ENCODE assay signal across 8 mouse cellular contexts in the genomic region with DNA sequence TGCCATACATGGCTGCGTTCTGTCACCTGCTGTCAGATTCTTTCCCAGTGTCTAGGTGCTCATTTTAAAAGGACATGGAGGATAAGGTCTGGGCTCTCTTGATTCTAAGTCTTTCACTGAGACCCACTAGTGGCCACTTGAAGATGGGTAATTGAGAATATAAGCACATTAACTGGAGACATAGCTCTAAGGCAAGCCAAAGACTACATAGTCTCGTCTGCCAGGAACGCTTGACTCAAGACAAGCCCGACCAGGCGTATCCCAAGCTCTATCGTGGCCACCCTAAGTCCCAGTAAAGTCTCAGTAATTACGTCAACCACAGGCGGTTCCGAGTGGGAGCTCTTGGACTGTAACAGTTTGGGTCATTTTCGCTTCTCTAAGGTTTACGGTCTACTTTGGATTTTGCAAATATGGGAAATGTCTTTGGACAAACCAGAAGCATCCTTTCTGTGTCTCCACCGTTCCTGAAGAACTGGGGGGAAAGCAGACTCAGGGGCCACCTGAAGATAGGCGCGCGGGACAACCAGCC. TPM values are rescaled to one million over a fixed set of nuclear protein-coding genes. Genes with fewer than 3 reads are reported as not detected.
DNase-seq lines count a peak whose midpoint lies in the region; ATAC-seq lines count a peak whose summit lies in the region.

No protein-coding gene starts in this region.

- peaks cover 9% of the 10 kb centered on the region for H3K27me3 ChIP-seq in erythroblast, embryonic 14.5 days (ENCODE audit: control insufficient read depth)
- H3K27me3 ChIP-seq in forebrain, embryonic 10.5 days (ENCODE audit: poor library complexity, severe bottlenecking), result peaks cover 35% of the 10 kb centered on the region
- H3K27me3 ChIP-seq in hindbrain, embryonic 16.5 days (replicated peaks; ENCODE audit: control insufficient read depth, insufficient read depth, low read length), result no peaks in the 10 kb centered on the region
- no peaks in the 10 kb centered on the region for H3K27me3 ChIP-seq in lung, embryonic 16.5 days (ENCODE audit: control insufficient read depth, insufficient read depth, low read depth, low read length)
- no peaks in the 10 kb centered on the region for H3K27me3 ChIP-seq in stomach, embryonic 16.5 days (ENCODE audit: control insufficient read depth, insufficient read depth, low read length)

- peak overlapping the region; percentile 86 for H3K27ac ChIP-seq in forebrain, embryonic 10.5 days
- H3K27ac ChIP-seq in hindbrain, embryonic 16.5 days (ENCODE audit: low read depth, low read length), result peak overlapping the region; percentile 86
- peak overlapping the region; percentile 67 for H3K27ac ChIP-seq in lung, embryonic 16.5 days (ENCODE audit: low read length)
- peak overlapping the region; percentile 89 for H3K27ac ChIP-seq in stomach, embryonic 16.5 days (ENCODE audit: low read length)

- H3K36me3 ChIP-seq in erythroblast, embryonic 14.5 days (ENCODE audit: control insufficient read depth), result no peaks in the 10 kb centered on the region
- H3K36me3 ChIP-seq in forebrain, embryonic 10.5 days (replicated peaks), result no peaks in the 10 kb centered on the region
- H3K36me3 ChIP-seq in hindbrain, embryonic 16.5 days (ENCODE audit: control insufficient read depth, insufficient read depth, low read length), result no peaks in the 10 kb centered on the region
- H3K36me3 ChIP-seq in lung, embryonic 16.5 days (ENCODE audit: control insufficient read depth, insufficient read depth, low read length), result no peaks in the 10 kb centered on the region
- H3K36me3 ChIP-seq in stomach, embryonic 16.5 days (ENCODE audit: control insufficient read depth, insufficient read depth, low read length), result no peaks in the 10 kb centered on the region

- no peak for ATAC-seq in erythroblast, adult 5-6 weeks (replicated peaks; ENCODE audit: low FRiP score, poor library complexity, severe bottlenecking)
- no peak for ATAC-seq in hindbrain, embryonic 16.5 days
- ATAC-seq in lung, embryonic 16.5 days (ENCODE audit: low read depth), result 0 out of 2 replicates have a peak, but pooled peaks have one; percentile 11
- ATAC-seq in stomach, embryonic 16.5 days (ENCODE audit: insufficient read depth, low FRiP score), result no peak

- peak overlapping the region; percentile 69 for H3K4me3 ChIP-seq in erythroblast, embryonic 14.5 days (replicated peaks)
- peak overlapping the region; percentile 68 for H3K4me3 ChIP-seq in forebrain, embryonic 10.5 days
- H3K4me3 ChIP-seq in hindbrain, embryonic 16.5 days (ENCODE audit: low read length), result peak overlapping the region; percentile 75
- H3K4me3 ChIP-seq in lung, embryonic 16.5 days (ENCODE audit: low read length), result peak overlapping the region; percentile 76
- peak overlapping the region; percentile 78 for H3K4me3 ChIP-seq in stomach, embryonic 16.5 days (replicated peaks; ENCODE audit: low read length)

- peak; percentile 22 for DNase-seq in R1 (ENCODE audit: low read depth, low spot score)
- no peak for DNase-seq in forebrain, embryonic 10.5 days (ENCODE audit: extremely low spot score, low spot score)
- DNase-seq in layer of hippocampus, adult 9-11 months, result no peak

- H3K4me1 ChIP-seq in erythroblast, embryonic 14.5 days (ENCODE audit: control insufficient read depth), result peaks cover 22% of the 10 kb centered on the region
- H3K4me1 ChIP-seq in forebrain, embryonic 10.5 days, result peaks cover 51% of the 10 kb centered on the region
- peaks cover 17% of the 10 kb centered on the region for H3K4me1 ChIP-seq in hindbrain, embryonic 16.5 days (ENCODE audit: control insufficient read depth, insufficient read depth, low read depth, low read length)
- H3K4me1 ChIP-seq in lung, embryonic 16.5 days (replicated peaks; ENCODE audit: control insufficient read depth, insufficient read depth, low read length), result peaks cover 18% of the 10 kb centered on the region
- H3K4me1 ChIP-seq in stomach, embryonic 16.5 days (ENCODE audit: control insufficient read depth, insufficient read depth, low read length), result peaks cover 31% of the 10 kb centered on the region

- H3K9me3 ChIP-seq in erythroblast, embryonic 14.5 days (ENCODE audit: control insufficient read depth, low read length), result no peaks in the 10 kb centered on the region
- H3K9me3 ChIP-seq in forebrain, embryonic 10.5 days, result no peaks in the 10 kb centered on the region
- no peaks in the 10 kb centered on the region for H3K9me3 ChIP-seq in hindbrain, embryonic 16.5 days (ENCODE audit: control insufficient read depth, low read length)
- H3K9me3 ChIP-seq in lung, embryonic 16.5 days (ENCODE audit: control insufficient read depth, low read length), result no peaks in the 10 kb centered on the region
- no peaks in the 10 kb centered on the region for H3K9me3 ChIP-seq in stomach, embryonic 16.5 days (replicated peaks; ENCODE audit: control insufficient read depth, low read length)

- H3K9ac ChIP-seq in hindbrain, embryonic 16.5 days (ENCODE audit: low read depth, low read length), result peak overlapping the region; percentile 89
- peak overlapping the region; percentile 82 for H3K9ac ChIP-seq in lung, embryonic 16.5 days (ENCODE audit: low read length)
- H3K9ac ChIP-seq in stomach, embryonic 16.5 days (ENCODE audit: low read length), result peak overlapping the region; percentile 90

- 10% methylated on average over 15 of the region's 15 CpGs for WGBS in forebrain, embryonic 10.5 days
- WGBS in hindbrain, embryonic 16.5 days, result 5% methylated on average over 15 of the region's 15 CpGs
- WGBS in lung, embryonic 16.5 days, result 4% methylated on average over 15 of the region's 15 CpGs
- WGBS in stomach, embryonic 16.5 days, result 7% methylated on average over 15 of the region's 15 CpGs

- H3K4me2 ChIP-seq in hindbrain, embryonic 16.5 days (ENCODE audit: low read length), result peak overlapping the region; percentile 69
- peak overlapping the region; percentile 79 for H3K4me2 ChIP-seq in lung, embryonic 16.5 days (ENCODE audit: low read depth, low read length)
- H3K4me2 ChIP-seq in stomach, embryonic 16.5 days (ENCODE audit: low read depth, low read length), result peak overlapping the region; percentile 65

RNA-seq across cellular contexts. Expression of gene Fam102b, which starts 0.9 kb away (rescaled TPM):
- 0.01 TPM in 1 of 2 replicates, not detected in the other for polyA plus RNA-seq in erythroblast, embryonic 14.5 days (2012)
- total RNA-seq in erythroblast, adult 5-6 weeks (2015; ENCODE audit: low replicate concordance), result 6.3 and 10.2 TPM in 2 replicates
- total RNA-seq in erythroblast, adult 5-6 weeks (2017; ENCODE audit: low replicate concordance), result 6.3 and 6.5 TPM in 2 replicates
- 3.2 and 3.5 TPM in 2 replicates for polyA plus RNA-seq in forebrain, embryonic 10.5 days (2016; fragmentation: Nextera tagmentation; extraction: Ambion mirVana)
- 11.0 and 12.6 TPM in 2 replicates for polyA plus RNA-seq in hindbrain, embryonic 16.5 days (2015; fragmentation: Nextera tagmentation; extraction: Ambion mirVana)
- 5.5 and 6.0 TPM in 2 replicates for polyA plus RNA-seq in lung, embryonic 16.5 days (2015; fragmentation: Nextera tagmentation; extraction: Ambion mirVana)
- 8.0 and 8.8 TPM in 2 replicates for polyA plus RNA-seq in stomach, embryonic 16.5 days (2015; fragmentation: Nextera tagmentation; extraction: Ambion mirVana)

RNA-seq across cellular contexts. Expression of gene Slc25a54, which starts 53.7 kb away (rescaled TPM):
- polyA plus RNA-seq in erythroblast, embryonic 14.5 days (2012), result not detected in 2 replicates
- not detected in 2 replicates for total RNA-seq in erythroblast, adult 5-6 weeks (2015; ENCODE audit: low replicate concordance)
- total RNA-seq in erythroblast, adult 5-6 weeks (2017; ENCODE audit: low replicate concordance), result not detected in 2 replicates
- polyA plus RNA-seq in forebrain, embryonic 10.5 days (2016; fragmentation: Nextera tagmentation; extraction: Ambion mirVana), result not detected in 2 replicates
- polyA plus RNA-seq in hindbrain, embryonic 16.5 days (2015; fragmentation: Nextera tagmentation; extraction: Ambion mirVana), result not detected in 2 replicates
- not detected in 2 replicates for polyA plus RNA-seq in lung, embryonic 16.5 days (2015; fragmentation: Nextera tagmentation; extraction: Ambion mirVana)
- polyA plus RNA-seq in stomach, embryonic 16.5 days (2015; fragmentation: Nextera tagmentation; extraction: Ambion mirVana), result not detected in 2 replicates
